Mouse (Mus musculus) spleen, adult 2 months (tissue): Measurements from ENCODE around the gene Acot12.

Source experiments
- CTCF ChIP-seq: fragments of 200-500 bp; IDR thresholded peaks from 2 replicates; pipeline ENCODE4 v1.5.1; 2011; ENCODE audit warnings: mild to moderate bottlenecking, inconsistent platforms; ENCODE audit not compliant: insufficient read depth, insufficient read length, insufficient replicate concordance; ENCODE audit errors: extremely low read depth
- POLR2A ChIP-seq: fragments of 200-500 bp; IDR thresholded peaks from 2 replicates; pipeline ENCODE4 v1.6.1; 2011; ENCODE audit warnings: low read depth, low read length, inconsistent platforms

- TF ChIP-seq CTCF (no peak), POLR2A (no peak)
Measured at GRCm38 (mm10) chr13:91794926-91795436, 53.7 kb downstream of the Acot12 start.
